Mouse (Mus musculus): ENCODE data around the gene Ifna2. TPM values are rescaled to one million over a fixed set of nuclear protein-coding genes. Genes with fewer than 3 reads are reported as not detected.

The Ifna2 gene
- not detected for total RNA-seq (2021)
- long read RNA-seq, experiment 1 = 0 reads
- long read RNA-seq, experiment 2 = 0 reads

- DNase-seq = no peak
These were observed at the start of gene Ifna2 for GRCm38 (mm10) chr4:88683812-88684211. Ifna2 (minus strand) TSS chr4:88683912.

GRCm38 (mm10) chr4:88727324-88727723, 43.6 kb upstream of the Ifna2 start:
- peak; percentile 18 for DNase-seq

- DNase-seq = no peak
These were observed 43.0 kb upstream of the Ifna2 start for GRCm38 (mm10) chr4:88726727-88727126.

- no peak for DNase-seq
These were observed 39.9 kb upstream of the Ifna2 start for GRCm38 (mm10) chr4:88723497-88724090.

- peak; percentile 95 for DNase-seq
These were observed 38.3 kb upstream of the Ifna2 start, which contains the start of the genes Gm26566 and Klhl9 for GRCm38 (mm10) chr4:88721791-88722721. Gm26566 (plus strand) TSS chr4:88721805. Klhl9 (minus strand) TSS chr4:88722465.

GRCm38 (mm10) chr4:88718715-88719114, 35.0 kb upstream of the Ifna2 start:
- no peak for DNase-seq

- DNase-seq = peak; percentile 60
These were observed 31.3 kb upstream of the Ifna2 start for GRCm38 (mm10) chr4:88715059-88715458.

- no peak for DNase-seq
These were observed 30.6 kb upstream of the Ifna2 start for GRCm38 (mm10) chr4:88714281-88714680.

- no peak for DNase-seq
These were observed 23.6 kb upstream of the Ifna2 start for GRCm38 (mm10) chr4:88707128-88707826.

GRCm38 (mm10) chr4:88705924-88706323, 22.2 kb upstream of the Ifna2 start:
- DNase-seq = no peak

- DNase-seq = no peak
These were observed 15.6 kb upstream of the Ifna2 start for GRCm38 (mm10) chr4:88699301-88699700.

- no peak for DNase-seq
These were observed 15.1 kb upstream of the Ifna2 start for GRCm38 (mm10) chr4:88698781-88699180.

GRCm38 (mm10) chr4:88697753-88698152, 14.0 kb upstream of the Ifna2 start:
- no peak for DNase-seq

GRCm38 (mm10) chr4:88697108-88697507, 13.4 kb upstream of the Ifna2 start:
- DNase-seq = no peak

- peak; percentile 72 for DNase-seq
These were observed 12.6 kb upstream of the Ifna2 start for GRCm38 (mm10) chr4:88696237-88696884.

GRCm38 (mm10) chr4:88693392-88693791, 9.7 kb upstream of the Ifna2 start:
- no peak for DNase-seq

GRCm38 (mm10) chr4:88692537-88692936, 8.8 kb upstream of the Ifna2 start:
- DNase-seq = no peak

GRCm38 (mm10) chr4:88691259-88691658, 7.5 kb upstream of the Ifna2 start, which contains the start of gene Ifnab:
Ifnab (minus strand) TSS chr4:88691359.
- no peak for DNase-seq

GRCm38 (mm10) chr4:88681353-88681752, 2.4 kb downstream of the Ifna2 start:
- no peak for DNase-seq

GRCm38 (mm10) chr4:88680362-88680761, 3.4 kb downstream of the Ifna2 start:
- no peak for DNase-seq

- no peak for DNase-seq
These were observed 6.9 kb downstream of the Ifna2 start, which contains the start of gene Ifna16 for GRCm38 (mm10) chr4:88676824-88677223. Ifna16 (minus strand) TSS chr4:88676924.

GRCm38 (mm10) chr4:88655461-88655860, 28.3 kb downstream of the Ifna2 start:
- DNase-seq = no peak
